Mouse (Mus musculus) WW6 (cell line): Measurements from ENCODE around the gene Pitpnm1.
"Not testable (repeated sequence)": the region's sequence is repeated elsewhere in the genome, so short reads cannot be mapped to it uniquely, and the experiment has no call there.

Experiments
- DNase-seq: peaks from one replicate; pipeline ENCODE4 v3.0.0-alpha.2; 2013; ENCODE audit warnings: low read depth, low spot score

Pitpnm1 gene

DNA sequence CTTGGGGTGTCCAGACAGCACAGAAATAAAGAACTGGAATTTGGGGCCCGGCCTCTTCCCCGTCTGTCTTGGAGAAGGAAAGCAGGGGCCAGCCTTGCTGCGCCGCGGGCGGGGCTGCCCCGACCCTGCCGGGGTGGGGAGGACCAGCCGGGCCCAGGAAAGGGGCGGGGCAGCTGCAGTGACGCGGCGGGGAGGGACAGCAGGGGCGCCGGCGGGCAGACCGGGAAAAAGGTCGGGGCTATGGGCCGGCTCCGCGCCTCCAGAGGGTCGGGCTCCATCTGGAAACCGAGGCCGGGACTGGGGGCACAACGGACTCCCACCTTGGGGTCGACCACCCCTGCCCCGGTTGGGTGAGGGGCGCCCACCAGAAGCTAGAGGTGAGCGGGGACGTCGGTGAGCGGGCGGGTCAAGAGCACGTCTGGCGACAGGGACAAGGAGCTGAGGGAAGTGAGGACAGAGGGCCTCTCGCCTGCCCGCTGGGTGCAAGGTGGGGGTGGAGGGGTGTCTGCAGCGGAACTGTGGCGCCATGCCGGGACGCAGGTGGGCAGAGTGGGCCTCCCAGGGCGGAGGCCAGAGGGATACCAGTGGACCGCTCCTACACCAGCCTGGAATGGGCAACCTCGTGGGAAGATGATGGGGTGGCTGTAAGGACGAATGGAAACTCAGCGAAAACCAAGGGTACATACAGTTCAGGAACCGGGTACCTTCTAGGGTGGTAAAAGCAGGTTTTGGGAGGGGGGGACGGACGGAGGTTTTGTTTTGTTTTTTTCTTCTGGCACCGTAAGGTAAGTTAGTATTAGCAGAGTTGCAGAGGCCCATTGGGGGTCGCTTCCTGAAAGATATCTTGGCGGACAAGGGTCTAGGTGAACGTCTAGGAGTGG lies at the start of gene Pitpnm1:
Pitpnm1 (plus strand) TSS at position 162 of the 881 bp plus-strand sequence.
- DNase-seq, result no peak

DNA sequence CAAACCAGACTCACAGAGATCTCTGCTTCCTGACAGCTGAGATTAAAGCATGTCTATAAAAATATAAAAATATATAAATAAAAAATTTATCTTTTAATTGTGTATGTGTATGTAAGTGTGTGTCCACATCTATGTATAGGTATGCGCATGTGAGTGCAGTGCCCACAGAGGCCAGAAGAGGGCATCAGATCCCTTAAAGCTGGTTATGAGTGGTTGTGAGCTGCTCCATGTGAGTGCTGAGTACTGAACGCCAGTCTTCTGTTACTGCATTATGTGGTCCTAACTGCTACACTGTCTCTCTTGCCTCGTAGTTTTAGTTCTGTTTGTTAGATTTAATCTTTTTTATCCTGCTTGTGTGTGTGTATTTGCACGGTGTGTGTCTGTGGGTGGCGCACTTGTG lies 48.8 kb upstream of the Pitpnm1 start:
- no peak for DNase-seq

DNA sequence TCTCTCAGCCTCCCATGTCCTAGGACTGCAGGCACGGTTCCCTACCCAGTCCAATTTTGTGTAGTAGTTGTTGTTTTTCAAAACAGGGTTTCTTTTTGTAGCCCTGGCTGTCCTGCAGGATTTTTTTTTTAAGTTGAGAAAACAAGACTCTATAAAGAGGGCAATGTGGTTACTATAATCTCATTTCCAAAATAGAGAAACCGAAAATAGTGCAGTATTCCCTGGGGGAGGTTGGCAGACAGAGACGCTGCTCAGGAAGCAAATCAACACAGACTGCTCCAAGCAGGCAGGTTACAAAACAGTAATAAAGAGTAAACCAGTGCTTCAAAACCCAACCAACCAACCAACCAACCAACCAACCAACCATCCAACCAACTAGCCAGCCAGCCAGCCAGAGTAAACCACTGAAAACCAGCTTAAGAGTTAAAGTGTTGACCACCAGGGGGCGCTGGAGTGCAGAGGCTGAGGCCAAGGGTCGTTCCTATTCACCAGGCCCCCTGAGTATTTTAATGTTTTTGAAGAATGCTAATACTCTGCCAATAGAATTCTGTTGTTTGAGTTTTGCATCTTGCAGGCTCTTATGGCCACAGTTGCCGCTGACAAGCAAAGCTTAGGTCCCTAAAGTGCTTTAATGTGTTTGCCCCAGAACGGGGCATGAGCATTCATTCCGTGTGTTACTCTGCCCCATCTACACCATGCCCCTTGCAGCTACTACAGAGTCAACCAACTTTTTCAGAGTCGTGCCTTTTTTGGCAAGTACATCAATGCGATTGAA lies 47.9 kb upstream of the Pitpnm1 start:
- no peak for DNase-seq

- no peak for DNase-seq
Measured at GRCm38 (mm10) chr19:4052516-4053030, 47.2 kb upstream of the Pitpnm1 start.

- no peak for DNase-seq
Measured at GRCm38 (mm10) chr19:4054613-4055012, 45.2 kb upstream of the Pitpnm1 start.

DNA sequence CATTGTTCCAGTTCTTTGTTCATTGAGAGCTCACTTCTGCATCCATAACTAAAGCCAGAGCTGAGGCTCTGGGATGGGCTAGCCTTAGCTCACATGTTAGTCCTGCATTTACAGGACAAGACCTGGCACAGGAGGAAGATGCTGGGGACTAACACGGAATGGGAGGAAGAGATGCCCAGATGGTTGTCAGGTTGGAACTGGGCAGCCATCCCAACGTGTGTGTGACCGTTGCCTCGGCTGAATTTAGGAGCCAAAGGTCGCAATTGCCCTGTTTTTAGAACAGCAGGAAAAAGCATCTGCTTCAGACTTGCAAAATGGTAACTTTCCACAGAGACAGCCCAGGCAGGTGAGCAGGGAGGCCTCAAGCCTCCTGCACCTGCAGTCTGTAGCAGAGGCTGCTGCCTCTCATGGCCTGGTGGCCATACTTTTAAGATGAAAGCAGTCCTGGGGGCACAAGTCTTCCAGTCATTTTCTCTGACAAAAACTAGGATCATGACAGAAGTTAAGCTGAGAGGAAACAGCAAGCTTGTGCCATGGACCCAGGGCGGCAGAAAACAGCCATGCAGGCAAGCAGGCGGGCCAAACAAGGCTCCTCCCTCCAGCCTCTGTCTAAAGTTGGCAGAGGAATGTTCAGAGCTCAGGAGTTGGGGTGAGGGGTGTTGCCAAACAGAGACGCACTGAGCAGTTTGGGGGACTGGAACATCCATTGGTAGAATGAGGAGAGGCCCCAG lies 44.4 kb upstream of the Pitpnm1 start:
- no peak for DNase-seq

DNA sequence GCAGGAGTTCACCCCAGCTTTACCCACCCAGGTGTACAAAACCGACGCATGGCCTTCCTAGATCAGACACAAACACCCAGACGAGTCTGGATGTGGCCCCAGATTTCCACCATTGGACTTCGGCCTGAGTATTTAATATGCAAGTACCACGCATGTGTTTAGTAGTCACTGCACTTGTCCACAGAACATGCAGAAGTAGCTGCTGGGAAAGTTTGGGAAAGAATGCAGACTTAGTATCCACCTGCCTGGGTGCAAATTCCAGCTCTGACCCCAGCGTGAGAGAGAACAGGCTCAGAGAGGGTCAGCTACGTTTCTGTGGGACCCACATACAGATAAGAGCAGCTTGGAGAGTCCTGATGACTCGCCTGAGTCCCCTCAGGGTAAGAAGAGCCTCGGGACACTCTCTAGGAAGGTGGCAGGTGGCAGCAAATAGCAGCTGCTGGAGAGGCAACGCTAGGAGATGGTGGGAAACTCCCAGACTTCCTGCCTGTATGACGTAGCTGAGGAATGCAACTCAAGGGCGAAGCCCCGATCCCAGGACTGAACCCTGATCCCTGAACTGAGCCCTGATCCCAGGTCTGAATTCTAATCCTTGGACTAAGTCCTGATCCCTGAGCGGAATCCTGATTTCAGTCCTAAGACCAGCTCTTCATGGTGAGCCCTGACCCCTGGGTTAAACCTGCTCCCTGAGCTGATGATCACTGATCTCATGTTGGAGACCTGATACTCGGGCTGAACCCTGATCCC lies 43.7 kb upstream of the Pitpnm1 start:
- no peak for DNase-seq

DNA sequence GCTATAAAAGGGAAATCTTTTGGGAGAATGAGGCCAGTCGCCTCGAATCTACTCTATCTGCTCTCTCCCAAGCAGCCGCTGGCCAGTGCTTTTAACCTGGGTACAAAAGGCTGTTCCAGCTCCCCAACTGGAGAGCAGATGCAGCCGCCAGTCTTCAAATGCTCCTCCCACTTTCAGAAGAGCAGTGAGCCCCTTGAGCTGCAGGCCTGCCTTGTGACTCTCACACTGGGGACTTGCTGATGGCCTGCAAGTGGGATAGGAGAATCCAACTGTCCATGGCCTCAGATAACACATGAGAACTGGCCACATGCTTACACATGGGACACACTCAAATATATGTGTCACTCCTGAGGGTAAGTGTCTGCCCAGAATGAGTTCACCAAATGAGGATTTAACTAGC lies 43.1 kb upstream of the Pitpnm1 start:
- no peak for DNase-seq

- DNase-seq, result no peak
Measured at GRCm38 (mm10) chr19:4057389-4057788, 42.4 kb upstream of the Pitpnm1 start.

DNA sequence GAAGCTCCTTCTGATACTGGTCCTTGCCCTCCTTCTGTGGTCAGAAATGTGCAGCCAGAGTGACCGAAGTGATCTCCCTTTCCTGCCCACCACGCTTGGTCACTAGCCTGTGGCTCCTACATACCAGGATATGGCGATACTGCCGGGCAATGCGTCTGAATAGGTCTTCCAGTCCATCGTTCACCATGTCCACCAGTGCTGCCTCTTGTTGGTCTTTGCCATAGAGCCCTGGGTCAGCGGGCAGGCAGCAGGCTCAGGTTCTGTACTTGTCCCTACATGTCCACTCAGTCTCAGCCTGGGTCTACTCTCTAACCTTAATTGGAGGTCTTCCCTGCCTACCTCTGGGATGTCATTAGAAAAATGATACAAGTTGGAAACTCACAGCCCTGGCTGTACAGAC lies 41.8 kb upstream of the Pitpnm1 start:
- DNase-seq, result no peak

- no peak for DNase-seq
Measured at GRCm38 (mm10) chr19:4058581-4058980, 41.2 kb upstream of the Pitpnm1 start.

DNA sequence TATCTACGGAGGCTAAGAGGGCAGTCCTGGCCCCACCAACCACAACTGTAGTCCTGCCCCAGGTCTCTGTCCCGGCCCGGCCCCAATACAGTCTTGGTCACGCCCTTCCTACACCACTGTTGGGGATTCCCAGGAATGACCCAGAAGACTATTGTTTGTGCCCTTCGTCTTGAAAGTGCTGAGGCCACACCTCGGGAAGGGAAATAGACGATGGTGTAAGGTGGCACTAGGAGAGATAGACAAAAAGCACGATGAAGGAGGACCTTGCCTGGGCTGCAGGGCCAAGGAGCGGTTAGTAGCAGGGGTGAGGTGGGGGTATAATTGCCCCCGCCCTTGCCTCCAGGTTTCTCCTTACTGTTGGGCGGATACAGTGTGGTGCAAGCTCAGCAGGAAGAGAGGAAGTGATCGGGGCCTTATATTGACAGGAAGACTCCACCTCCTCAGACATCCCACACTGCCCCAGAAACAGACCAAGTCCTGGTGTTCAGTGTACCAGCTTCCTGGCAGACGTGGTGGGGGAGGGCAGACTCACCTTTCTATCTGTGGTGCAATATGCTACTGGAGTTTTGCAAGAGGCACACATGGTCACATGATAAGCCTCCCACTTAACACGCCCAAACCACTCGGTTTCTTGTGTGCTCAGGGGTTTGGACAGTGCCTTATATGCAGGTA lies 40.6 kb upstream of the Pitpnm1 start, which contains the start of gene Gstp3:
Gstp3 (minus strand) TSS at position 501 of the 672 bp plus-strand sequence.
- DNase-seq, result no peak

DNA sequence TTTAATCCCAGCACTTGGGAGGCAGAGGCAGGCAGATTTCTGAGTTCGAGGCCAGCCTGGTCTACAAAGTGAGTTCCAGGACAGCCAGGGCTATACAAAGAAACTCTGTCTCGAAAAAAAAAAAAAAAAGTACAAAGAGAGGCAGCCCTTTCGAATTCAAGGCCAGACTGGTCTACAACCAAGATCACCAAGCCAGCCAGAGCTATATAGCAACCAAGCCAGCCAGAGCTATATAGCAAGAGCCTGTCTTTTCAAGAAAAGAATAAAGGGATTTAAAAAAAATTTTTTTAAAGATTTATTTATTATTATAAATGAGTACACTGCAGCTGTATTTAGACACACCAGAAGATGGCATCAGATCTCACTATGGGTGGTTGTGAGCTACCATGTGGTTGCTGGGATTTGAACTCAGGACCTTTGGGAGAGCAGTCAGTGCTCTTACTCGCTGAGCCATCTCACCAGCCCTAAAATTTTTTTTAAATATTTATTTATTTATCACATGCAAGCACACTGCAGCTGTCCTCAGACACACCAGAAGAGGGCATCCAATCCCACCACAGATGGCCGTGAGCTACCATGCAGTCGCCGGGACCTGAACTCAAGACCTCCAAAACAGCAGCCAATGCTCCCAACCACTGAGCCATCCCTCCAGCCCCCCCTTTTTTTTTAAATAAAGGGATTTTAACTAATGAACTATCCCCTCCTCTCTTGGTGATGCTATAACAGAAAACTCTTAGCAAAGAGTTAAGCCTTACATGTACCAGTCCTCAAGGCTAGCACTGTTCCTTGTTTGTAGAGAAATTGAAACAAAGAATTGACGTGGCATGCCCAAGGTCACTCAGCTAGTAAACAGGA lies 39.5 kb upstream of the Pitpnm1 start:
- DNase-seq, result not testable (repeated sequence)

DNA sequence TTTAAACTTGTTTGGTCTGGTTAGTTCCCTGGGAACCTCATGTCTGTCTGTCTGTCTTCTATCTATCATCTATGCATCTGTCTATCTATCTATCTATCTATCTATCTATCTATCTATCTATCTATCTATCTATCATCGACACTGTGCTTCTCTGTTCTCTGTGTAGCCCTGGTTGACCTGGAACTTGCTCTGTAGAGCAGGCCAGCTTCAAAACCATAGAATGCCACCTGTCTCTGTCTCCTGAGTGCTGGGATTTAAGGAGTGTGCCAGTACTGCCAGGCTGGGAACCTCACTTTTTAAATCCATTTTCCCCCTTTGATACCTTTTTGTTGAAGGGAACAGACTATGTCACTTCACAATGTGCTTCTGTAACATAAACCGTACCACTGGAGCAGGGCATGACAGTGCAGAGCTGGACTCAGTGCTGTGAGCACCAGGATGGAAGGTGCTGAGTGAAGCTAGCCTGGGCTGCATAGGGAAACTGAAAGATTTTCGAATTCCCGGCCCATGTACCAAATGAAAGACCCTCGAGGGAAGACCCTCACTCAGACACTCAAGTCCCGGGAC lies 38.8 kb upstream of the Pitpnm1 start:
- DNase-seq, result no peak

- not testable (repeated sequence) for DNase-seq
Measured at GRCm38 (mm10) chr19:4063357-4063756, 36.4 kb upstream of the Pitpnm1 start.

DNA sequence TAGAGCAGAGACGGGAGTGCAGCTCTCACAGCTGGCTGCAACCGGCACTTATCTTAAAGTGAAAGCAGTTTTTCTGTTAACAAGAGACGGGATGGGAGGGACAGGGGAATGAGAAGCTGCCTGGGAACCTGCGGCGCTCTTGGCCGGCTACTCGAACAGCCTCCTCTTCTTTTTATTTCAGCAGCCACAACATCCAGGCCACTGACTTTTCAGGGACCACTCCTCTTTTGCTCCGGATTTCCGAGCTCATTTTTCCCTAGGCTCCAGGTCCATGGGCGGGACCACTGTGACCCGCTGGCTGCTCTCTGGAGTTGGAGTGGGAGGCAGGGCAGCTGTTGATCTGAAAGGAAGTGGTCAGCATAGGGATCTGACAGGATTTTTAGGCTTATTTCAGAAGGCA lies 35.3 kb upstream of the Pitpnm1 start:
- not testable (repeated sequence) for DNase-seq

DNA sequence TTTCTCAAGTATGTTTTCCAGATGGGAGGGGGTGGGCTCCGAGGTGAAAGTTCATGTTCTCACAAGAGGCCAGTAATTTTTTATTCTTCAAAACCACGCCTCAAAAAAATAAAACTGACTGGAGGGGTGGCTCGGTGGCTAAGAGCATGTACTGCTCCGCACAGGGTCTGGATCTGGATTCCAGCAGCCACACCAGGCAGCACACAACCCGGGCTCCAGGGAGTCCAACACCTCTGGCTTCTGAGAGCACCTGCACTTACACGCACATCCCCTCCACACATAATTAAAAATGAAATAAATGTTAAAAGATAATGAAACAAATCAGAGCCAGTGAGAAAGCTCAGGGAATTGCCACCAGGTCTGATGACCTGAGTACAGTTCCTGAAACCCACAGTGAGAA lies 33.5 kb upstream of the Pitpnm1 start:
- DNase-seq, result no peak

DNA sequence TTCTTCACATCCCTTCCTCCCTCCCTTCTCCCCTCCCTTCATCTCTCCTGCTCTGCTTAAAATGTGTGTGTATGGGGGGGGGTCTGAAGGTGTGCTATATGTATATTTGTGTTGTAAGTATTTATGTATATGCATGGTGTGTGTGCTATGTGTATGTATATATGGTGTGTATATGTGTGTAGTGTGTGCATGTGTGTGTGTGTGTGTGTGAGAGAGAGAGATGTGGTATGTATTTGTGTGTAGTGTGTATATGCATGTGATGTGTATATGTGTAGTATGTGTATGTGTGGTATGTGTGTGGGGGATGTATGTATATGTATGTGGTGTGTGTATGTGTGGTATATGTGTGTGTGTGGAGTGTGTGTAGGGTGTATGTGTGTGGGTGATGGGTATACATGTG lies 32.9 kb upstream of the Pitpnm1 start:
- DNase-seq, result no peak

GRCm38 (mm10) chr19:4068242-4068641 lies 31.6 kb upstream of the Pitpnm1 start:
- not testable (repeated sequence) for DNase-seq
